Mouse (Mus musculus): Measurements from ENCODE around the gene Tmem151a.

DNA sequence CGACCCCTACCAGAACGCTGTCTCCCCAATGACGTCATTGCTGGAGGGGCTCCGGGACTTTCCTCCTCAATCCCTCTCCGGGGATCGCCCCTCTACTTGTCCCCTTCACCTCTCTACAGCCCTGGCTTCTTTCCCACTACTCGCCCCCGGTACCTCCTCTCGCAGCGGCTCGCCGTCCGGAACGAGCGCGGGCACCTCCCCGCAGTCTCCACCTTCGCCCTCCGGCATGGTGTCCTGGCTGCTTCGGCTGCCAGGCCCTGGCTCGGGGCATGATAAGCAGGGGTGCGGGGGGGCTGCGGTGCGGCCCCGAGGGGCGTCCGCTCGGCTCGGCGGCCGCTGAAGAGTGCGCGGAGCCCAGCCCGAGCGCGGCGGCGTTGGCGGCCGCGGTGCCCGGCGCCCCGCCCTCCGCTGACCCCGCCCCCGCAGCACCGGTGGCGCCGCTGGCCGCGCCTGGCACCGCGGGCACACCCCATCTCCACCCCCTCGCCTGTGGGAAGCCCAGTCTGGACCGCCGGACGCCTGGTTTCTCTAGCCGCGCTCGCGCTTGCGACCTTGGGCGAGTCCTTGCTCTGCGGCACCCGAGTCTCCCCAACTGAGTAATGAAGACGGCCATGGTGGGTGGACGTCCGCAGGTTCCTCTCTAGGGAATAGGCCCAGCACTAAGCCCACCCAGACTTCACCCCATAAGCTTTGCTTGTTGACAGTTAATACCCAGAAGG lies at the start of gene Tmem151a:
- TF ChIP-seq EP300 (IDR thresholded peaks at IDR 0.05; ENCODE audit: low read length) (no peak), CTCF (conservative IDR thresholded peaks at IDR 0.05 in 1 of 2, IDR thresholded peaks at IDR 0.05 in 1 of 2; ENCODE audit: low read depth in 2 of 2, low read length in 2 of 2) (no peak), UBTF (IDR thresholded peaks at IDR 0.05; ENCODE audit: low read depth, low read length) (no peak), USF1 (IDR thresholded peaks at IDR 0.05; ENCODE audit: low read depth, low read length) (no peak)
